Mouse (Mus musculus) adipocyte (in vitro differentiated cells): Measurements from ENCODE around the gene Ankrd55.
"Not testable (repeated sequence)": the region's sequence is repeated elsewhere in the genome, so short reads cannot be mapped to it uniquely, and the experiment has no call there.

Experiments
- DNase-seq: peaks from one replicate; pipeline ENCODE4 v3.0.0-alpha.2; 2016; ENCODE audit warnings: low spot score

Gene Ankrd55

DNA sequence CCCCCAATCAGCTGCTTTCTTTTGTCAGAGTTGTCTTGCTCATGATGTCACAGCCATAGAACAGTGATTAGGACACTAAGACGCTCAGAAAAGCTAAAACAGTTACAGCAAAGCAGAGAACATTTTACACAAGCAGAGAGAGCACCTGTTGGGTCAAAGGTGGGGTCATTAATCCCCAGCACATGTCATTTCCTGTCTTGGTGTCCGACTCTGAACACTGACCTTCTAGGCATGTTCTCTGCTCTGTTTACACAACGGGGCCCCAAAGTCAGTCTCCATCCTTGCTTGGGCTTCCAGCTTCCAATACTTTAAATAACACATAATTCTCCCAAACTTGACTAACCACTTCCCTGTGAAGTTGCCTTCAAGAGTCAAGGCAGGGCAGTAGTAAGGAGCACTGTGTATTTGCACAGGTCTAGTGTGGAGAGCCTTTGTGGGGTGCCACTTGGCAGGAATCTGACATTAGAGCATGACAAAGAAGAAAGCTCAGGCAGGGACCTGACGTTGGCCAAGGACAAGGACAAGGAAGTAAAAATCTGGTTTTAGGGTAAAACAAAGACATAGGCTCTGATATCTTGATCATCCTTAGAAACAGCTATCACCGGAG lies 123.1 kb downstream of the Ankrd55 start:
- DNase-seq = no peak

DNA sequence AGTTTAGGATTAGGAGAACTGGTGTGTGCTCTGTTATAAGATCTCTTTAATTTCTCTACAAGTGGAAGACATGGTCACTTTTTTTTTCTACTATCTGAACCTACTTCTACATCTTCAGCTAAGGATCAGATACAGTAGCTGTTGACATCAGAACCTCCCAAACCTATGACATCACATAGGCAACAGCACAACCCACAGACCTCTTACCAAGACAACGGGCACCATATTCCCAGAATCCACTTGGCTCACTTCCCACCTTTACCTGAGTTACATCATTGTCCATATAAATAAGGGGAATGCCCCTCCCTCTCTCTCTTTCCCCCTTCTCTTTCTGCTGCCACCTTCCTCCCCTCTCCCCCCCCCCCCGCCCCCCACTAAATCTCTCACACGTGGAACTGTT lies 124.0 kb downstream of the Ankrd55 start:
- no peak for DNase-seq

DNA sequence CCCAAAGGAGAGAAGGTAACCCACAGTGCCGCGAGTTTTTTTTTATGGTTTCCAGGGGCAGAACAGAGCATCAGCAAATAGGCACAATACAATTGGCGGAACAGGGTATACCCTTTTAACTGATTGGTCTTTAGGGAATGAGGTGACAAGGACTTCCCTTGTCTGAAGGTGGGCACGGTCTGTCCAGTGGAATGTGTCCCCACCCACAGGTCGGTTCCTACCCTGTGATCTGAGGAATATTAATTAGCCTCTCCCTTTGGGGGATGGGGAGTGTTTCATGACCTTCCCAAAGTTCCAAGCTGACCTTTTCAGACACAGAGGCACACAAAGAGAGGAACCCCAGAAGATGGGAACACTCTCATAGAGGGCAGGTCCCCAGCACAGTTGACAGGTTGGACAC lies 124.6 kb downstream of the Ankrd55 start:
- DNase-seq = no peak

DNA sequence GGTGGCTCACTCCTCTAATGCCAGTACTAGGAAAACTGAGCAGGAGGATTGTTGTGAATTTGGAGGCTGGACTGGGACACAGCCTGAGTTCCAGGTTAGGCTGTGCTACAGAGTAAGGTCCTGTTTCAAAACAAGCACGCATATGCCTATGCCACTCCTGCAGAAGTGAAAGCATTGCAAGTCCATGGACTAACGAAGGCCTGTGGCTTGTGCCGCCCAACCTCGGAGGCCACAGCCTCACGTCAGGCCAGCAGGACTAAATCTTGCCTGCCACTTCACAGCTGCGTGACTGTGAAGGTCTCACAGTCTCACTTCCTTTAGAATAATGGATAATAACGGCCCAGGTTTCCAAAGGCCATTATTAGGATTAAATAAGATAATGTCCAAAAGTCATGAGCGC lies 125.4 kb downstream of the Ankrd55 start:
- DNase-seq = no peak

DNA sequence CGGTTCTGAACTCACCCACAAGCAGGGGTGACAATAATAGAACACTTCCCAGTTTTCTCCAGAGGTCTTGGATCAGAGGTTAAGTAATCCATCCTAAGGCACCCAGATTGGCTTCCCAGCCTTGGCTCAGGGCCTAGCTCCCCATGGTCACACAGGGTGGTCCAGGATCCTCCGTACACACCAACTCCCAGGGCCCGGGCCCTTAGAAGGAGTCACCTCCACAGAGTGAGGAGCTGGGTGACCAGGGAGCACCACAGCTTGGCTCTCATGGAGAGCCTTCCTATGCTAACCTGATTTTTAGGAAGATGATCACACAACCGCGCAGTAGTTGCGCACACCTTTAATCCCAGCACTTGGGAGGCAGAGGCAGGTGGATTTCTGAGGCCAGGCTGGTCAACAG lies 127.6 kb downstream of the Ankrd55 start:
- no peak for DNase-seq

DNA sequence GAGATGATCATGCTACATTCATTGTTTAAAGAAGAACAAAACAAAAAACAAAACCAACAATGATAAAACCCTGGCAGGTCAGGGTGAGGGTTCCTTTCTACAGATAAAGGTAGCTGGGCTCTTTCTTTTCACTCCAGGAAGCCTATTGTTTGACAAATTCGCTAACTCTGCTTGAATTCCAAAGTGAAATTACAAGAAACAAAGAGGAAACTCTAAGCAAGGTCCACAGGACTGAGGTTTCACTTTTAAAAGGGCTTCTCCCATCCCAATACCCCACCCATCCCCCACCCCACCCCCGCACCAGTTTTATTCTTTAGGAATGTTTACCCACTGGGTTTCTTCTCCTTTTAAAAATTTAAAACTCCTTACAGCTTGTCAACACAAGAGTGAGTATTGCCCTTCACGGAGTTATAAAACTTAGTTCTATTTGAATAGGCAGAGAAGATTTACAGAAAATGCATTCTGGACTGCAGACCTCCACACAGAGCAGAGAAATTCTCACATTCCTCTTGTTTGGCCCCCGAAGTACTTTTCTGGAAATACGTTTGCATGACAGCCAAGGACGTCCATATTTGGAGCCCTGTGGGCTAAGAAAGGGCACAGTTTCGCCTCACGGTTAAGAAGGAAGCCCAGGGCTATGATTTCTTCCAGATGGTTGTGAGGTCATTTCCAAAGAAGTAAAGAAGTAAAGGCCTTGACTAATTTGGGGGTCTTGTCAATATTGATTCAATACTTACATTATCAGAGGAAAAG lies 128.3 kb downstream of the Ankrd55 start:
- DNase-seq = peak; percentile 28

DNA sequence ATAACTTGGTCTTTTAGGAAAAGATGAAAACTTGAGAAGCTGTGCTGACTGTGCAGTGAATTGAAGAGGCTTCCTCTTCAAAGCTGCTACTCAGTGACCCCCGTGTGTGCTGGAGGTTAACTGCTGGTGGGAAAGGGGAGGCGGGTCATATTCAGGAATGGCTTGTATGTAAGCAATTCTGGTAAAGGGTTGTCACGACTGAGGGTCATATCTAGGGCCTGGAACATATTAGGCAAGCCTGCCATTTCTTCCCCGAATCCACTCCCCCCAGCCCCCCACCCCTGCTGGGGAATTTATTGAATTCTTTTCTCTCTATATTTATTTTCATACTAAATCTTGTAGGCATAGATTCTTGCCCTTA lies 128.9 kb downstream of the Ankrd55 start:
- DNase-seq = no peak

DNA sequence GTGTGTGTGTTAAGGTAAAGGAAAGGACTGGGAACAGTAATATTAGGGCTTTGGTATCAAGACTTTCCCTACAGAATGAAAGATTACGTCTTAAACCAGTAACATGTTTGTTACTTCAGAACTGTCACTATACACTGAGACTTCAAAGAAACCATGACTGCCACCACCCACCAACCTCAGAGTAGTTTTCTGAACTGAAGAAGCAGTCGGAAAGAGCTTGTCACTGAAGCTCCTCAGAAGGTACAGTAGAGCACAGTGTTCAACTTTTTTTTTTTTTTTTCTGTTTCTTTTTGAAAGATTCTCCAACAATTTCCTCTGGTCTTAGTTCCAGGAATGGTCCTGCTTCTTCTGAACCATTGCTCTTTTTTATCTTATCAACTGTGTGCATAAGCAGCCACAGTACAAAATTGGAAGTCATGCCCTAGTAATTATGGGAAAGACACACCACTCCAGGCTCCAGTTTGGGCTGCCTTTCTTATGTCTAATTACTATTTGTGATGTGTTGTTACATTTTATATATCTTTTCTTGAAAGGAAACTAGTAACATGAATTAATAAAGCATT lies 129.7 kb downstream of the Ankrd55 start:
- no peak for DNase-seq

DNA sequence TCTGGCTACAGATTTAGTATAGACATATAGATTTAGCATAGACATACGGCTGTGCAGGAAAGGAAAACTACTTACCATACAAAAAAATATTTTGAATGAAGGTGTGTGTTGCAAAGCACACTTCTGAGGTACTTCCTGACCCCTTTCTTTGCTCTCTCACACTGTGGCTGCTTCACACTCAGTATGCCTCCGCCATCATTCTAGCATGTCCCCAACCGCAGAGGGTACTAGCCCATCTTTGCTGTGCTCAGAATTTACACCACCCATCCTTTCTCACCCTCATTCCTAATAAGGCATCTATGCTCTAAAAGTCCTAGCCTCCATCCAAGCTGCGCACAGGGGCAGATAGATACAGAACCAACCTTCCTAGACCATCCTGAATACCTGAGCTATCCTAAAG lies 130.3 kb downstream of the Ankrd55 start:
- DNase-seq = no peak

DNA sequence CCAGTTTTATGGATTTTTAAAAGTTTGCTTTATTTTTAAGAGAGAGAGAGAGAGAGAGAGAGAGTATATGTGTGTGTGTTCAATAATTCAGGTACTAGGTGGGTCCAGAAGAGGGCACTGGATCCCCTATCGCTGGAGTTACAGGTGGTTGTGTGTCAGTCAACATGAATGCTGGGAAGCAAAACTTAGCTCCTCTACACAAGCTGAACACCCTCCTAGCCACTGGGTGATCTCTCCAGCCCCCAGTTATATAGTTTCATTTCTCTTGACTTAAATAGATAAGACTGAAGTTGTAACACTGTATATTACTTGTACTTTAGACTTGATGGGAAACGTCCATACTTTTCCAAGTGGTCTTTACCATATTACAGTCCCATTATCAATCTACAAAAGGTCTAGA lies 136.0 kb downstream of the Ankrd55 start:
- no peak for DNase-seq

DNA sequence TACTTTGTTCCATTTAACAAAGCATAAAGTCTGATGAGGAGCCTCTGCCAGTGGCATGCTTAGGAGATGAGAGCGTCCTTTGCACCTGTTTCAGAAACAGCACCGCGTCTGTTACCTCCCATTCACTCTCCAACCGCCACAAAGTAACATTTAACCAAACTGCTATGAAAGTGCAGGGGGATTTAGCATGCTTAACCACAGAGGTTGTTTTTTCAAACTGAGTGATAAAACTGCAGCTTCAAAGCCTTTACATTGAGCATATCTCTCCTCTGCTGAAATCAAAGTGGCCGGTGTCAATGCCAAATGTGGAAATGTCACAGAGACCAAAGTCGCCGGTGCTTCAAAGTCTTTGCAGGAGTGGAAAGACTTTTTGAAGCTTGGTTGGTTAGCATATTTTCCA lies 136.4 kb downstream of the Ankrd55 start:
- no peak for DNase-seq

DNA sequence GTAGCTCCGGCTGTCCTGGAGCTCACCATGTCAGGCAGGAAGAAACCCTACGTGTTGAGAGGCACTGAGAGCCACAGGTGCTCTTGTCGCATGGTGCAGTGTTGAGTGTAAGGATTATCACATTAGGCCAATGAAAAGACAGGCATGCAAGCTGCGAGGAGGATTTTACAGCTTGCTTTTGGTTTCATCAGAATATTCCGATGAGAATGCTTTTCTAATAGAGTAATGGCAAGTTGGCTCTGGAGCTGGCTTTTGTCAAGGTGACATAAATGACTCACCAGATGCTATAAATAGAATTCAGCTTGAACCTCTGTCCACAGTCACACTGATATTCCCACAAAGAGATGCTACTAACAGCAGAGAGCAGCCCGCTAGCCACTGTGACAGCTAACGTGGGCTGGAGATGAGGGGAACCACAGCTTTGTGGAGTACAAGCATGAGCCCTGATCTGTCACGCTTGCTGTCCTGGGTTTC lies 137.0 kb downstream of the Ankrd55 start:
- DNase-seq = peak; percentile 8

DNA sequence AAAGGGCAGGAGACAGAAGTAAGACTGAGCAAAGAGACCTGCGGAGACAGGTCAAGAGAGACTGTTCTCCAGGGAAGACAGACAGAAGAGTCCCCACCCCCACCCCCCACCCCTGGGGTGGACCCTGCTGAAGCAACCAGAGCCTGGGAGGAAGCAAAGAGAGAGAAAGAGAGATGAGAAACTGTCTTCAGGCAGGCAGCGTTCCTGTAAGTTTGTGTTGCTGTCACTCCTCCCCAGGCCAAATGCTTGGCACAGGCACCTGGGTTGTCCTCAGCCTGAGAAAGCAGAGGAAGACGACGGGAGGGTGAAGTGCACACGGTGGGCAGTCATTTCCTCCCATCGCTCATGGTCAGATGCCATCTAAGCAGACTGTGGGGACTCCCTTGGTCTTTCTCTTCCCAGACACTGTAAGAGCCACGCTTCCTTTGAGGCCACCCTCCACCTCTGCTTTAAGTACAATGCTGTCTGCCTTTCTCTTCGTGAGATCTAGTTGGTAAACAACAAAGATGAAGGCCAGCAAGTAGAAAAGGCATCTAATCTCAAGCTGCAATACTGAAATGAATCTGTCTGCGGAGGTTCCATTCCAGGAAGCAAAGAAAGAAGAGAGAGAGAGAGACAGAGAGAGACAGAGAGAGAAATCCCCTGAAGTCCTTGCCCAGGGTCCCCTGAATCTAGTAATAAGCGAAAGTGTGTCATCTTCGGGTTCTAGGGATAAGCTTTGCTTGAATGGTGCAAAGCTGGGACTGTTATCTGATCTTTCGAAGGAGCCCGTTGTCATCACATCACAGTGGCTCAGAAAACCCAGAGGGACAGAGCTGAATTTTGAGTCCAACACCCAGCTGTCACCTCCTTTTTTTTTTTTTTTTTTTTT lies 138.2 kb downstream of the Ankrd55 start:
- DNase-seq = no peak

DNA sequence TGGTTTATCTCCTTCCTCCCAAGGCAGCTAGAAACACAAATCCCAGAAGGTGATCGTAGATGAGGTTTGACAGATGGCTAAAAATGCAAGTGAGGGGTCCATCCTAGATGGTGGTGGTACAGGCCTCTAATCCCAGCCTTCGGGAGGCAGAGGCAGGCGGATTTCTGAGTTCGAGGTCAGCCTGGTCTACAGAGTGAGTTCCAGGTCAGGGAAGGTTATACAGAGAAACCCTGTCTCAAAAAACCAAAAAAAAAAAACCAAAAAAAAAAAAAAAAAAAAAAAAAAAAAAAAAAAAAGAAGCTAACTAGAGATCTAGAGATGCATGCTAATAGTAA lies 138.9 kb downstream of the Ankrd55 start:
- DNase-seq = not testable (repeated sequence)

DNA sequence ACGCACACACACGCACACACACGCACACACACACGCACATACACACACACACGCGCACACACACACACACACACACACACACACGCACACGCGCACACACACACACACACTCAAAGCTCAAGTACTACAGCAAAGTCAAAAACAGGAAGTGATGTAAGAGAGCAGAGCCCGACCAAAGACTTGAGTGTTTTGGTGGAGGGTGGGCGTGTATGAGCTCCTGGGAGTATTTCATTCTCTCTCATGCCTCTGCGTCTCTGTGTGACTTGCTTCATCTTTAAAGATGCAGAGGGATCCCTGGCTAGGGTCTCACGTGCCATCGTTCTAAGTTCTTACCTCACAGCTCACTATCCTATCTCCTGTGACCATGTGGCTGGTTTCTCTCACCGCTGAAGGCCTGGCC lies 139.3 kb downstream of the Ankrd55 start:
- no peak for DNase-seq

DNA sequence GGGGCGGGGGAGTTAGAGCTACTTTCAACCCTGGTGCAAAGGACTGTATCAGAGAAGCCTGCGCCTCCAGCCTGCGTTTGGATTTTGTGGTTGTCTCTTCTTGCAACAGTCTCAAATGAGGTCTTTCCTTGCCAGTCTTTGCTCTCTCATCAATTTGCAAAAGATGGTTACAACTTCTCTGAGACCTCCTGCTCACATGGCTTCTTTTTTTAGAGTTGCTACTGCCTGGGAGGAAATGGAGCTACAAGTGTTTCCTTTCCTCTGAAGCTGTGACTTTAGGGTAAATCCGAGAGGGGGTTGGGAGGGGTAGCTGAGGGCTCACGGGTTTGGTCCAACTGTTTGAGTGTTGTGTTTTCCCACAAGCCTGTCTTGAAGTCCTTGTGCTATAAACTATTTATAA lies 145.0 kb downstream of the Ankrd55 start:
- no peak for DNase-seq
